Comparison of ENCODE assay signal across 21 mouse cellular contexts in the genomic region with DNA sequence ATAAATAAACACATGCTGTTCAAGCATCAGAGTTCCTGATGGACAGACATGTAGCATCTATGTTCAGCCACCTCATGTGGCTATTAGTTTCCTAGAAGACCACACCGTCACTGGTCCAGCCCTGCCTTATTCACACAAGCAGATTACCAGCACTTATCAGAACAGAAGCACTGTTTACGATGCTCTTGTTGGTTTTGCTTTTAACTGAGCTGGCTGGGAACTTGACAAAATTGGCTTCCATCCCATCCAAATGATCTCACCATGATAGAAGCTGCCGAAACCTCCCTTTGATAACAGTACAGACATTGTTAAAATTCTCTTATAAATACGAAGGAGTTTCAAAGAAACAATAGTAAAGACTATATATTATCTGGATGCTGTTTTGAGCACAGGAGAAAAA. TPM values are rescaled to one million over a fixed set of nuclear protein-coding genes. Genes with fewer than 3 reads are reported as not detected.
DNase-seq lines count a peak whose midpoint lies in the region; ATAC-seq lines count a peak whose summit lies in the region.
"Had no signal": no experiment of that assay in that cellular context is flagged by ENCODE, and none has a peak within 500 bp of the region (broad histone marks: within the 10 kb centered on the region; RNA-seq: fewer than 3 reads in every experiment).

No protein-coding gene starts in this region.

- no peaks in the 10 kb centered on the region for H3K36me3 ChIP-seq in forebrain, embryonic 14.5 days (ENCODE audit: control insufficient read depth, insufficient read depth, low read length)
- H3K36me3 ChIP-seq in forebrain, embryonic 11.5 days (ENCODE audit: control insufficient read depth, insufficient read depth, low read length), result no peaks in the 10 kb centered on the region
- H3K36me3 ChIP-seq in heart, embryonic 15.5 days, result no peaks in the 10 kb centered on the region
- H3K36me3 ChIP-seq: hindbrain, embryonic 13.5 days; intestine, embryonic 15.5 days; limb, embryonic 10.5 days; liver, embryonic 12.5 days had no signal

- no peaks in the 10 kb centered on the region for H3K27me3 ChIP-seq in forebrain, embryonic 14.5 days (replicated peaks; ENCODE audit: control insufficient read depth, insufficient read depth, low read length)
- no peaks in the 10 kb centered on the region for H3K27me3 ChIP-seq in forebrain, embryonic 11.5 days (ENCODE audit: control insufficient read depth, insufficient read depth, low read length)
- H3K27me3 ChIP-seq in heart, embryonic 15.5 days, result no peaks in the 10 kb centered on the region
- H3K27me3 ChIP-seq: hindbrain, embryonic 13.5 days; intestine, embryonic 15.5 days; liver, embryonic 12.5 days had no signal

- peak; percentile 34; the same call in 1 of the 2 replicates for ATAC-seq in forebrain, embryonic 14.5 days
- no peak for ATAC-seq in forebrain, embryonic 11.5 days (replicated peaks; ENCODE audit: low FRiP score)
- ATAC-seq in heart, embryonic 15.5 days (replicated peaks; ENCODE audit: insufficient number of reproducible peaks, insufficient read depth, low FRiP score, low read depth), result no peak
- ATAC-seq: CD4-positive, CD25-positive, alpha-beta regulatory T cell, adult 4 months; intestine, embryonic 15.5 days; liver, embryonic 12.5 days; midbrain, embryonic 16.5 days had no signal

- no peak overlapping the region; the same call in 1 of the 2 replicates for H3K9ac ChIP-seq in forebrain, embryonic 14.5 days (ENCODE audit: low read length)
- H3K9ac ChIP-seq in forebrain, embryonic 11.5 days (ENCODE audit: low read length), result no peak overlapping the region
- no peak overlapping the region for H3K9ac ChIP-seq in heart, embryonic 15.5 days
- H3K9ac ChIP-seq: hindbrain, embryonic 13.5 days; intestine, embryonic 15.5 days; liver, embryonic 12.5 days had no signal

- DNase-seq in forebrain, embryonic 14.5 days (ENCODE audit: low spot score), result peak; percentile 61
- DNase-seq in forebrain, embryonic 11.5 days (ENCODE audit: low spot score), result no peak
- no peak for DNase-seq in heart, postnatal 14 days
- DNase-seq in lung, postnatal 36 days, result peak; percentile 18
- no peak for DNase-seq in lung, postnatal 14 days
- DNase-seq in ovary, adult 18-20 months (ENCODE audit: low spot score), result no peak
- DNase-seq: adrenal gland, postnatal 25 days; cerebellum, adult 18-20 months; kidney, adult 9 months; kidney, postnatal 25 days; layer of hippocampus, adult 9-11 months; lung, adult 2 months; lung, postnatal 4 days had no signal

- 26% methylated on average over 4 of the region's 4 CpGs for WGBS in forebrain, embryonic 14.5 days
- 79% methylated on average over 4 of the region's 4 CpGs for WGBS in forebrain, embryonic 11.5 days
- 20% methylated on average over 4 of the region's 4 CpGs for WGBS in heart, embryonic 15.5 days

- H3K27ac ChIP-seq in forebrain, embryonic 14.5 days (ENCODE audit: low read depth, low read length), result no peak overlapping the region
- no peak overlapping the region for H3K27ac ChIP-seq in forebrain, embryonic 11.5 days (ENCODE audit: low read depth, low read length)
- H3K27ac ChIP-seq in heart, embryonic 15.5 days, result no peak overlapping the region
- H3K27ac ChIP-seq: hindbrain, embryonic 13.5 days; intestine, embryonic 15.5 days; limb, embryonic 10.5 days; liver, embryonic 12.5 days had no signal

- no peak overlapping the region for H3K4me3 ChIP-seq in forebrain, embryonic 14.5 days (ENCODE audit: low read depth, low read length)
- H3K4me3 ChIP-seq in forebrain, embryonic 11.5 days (ENCODE audit: low read depth, low read length), result no peak overlapping the region
- no peak overlapping the region; the same call in 1 of the 2 replicates for H3K4me3 ChIP-seq in heart, embryonic 15.5 days
- H3K4me3 ChIP-seq: hindbrain, embryonic 13.5 days; intestine, embryonic 15.5 days; limb, embryonic 10.5 days; liver, embryonic 12.5 days had no signal

- intact Hi-C loops in heart, postnatal 14 days (cut with DNase I), result no loop called here

- no peaks in the 10 kb centered on the region for H3K9me3 ChIP-seq in forebrain, embryonic 14.5 days (replicated peaks; ENCODE audit: control insufficient read depth, low read length)
- H3K9me3 ChIP-seq in forebrain, embryonic 11.5 days (ENCODE audit: control insufficient read depth, low read length), result no peaks in the 10 kb centered on the region
- no peaks in the 10 kb centered on the region for H3K9me3 ChIP-seq in heart, embryonic 15.5 days (replicated peaks)
- H3K9me3 ChIP-seq: hindbrain, embryonic 13.5 days; intestine, embryonic 15.5 days; limb, embryonic 10.5 days; liver, embryonic 12.5 days had no signal

- H3K4me2 ChIP-seq in forebrain, embryonic 14.5 days (ENCODE audit: low read length), result peak overlapping the region; percentile 34
- no peak overlapping the region for H3K4me2 ChIP-seq in forebrain, embryonic 11.5 days (ENCODE audit: low read depth, low read length, severe bottlenecking)
- 0 out of 2 replicates have a peak overlapping the region, but pooled peaks have one; percentile 8 for H3K4me2 ChIP-seq in heart, embryonic 15.5 days
- H3K4me2 ChIP-seq: hindbrain, embryonic 13.5 days; intestine, embryonic 15.5 days; liver, embryonic 12.5 days had no signal

- H3K4me1 ChIP-seq in forebrain, embryonic 14.5 days (ENCODE audit: control insufficient read depth, insufficient read depth, low read length), result peaks cover 8% of the 10 kb centered on the region
- no peaks in the 10 kb centered on the region for H3K4me1 ChIP-seq in forebrain, embryonic 11.5 days (replicated peaks; ENCODE audit: control insufficient read depth, insufficient read depth, low read length)
- peaks cover 7% of the 10 kb centered on the region for H3K4me1 ChIP-seq in heart, embryonic 15.5 days (replicated peaks)
- H3K4me1 ChIP-seq: hindbrain, embryonic 13.5 days; intestine, embryonic 15.5 days; limb, embryonic 10.5 days; liver, embryonic 12.5 days had no signal

RNA-seq across cellular contexts. Expression of gene Prkd1, which starts 24.7 kb away (rescaled TPM):
- polyA plus RNA-seq in forebrain, embryonic 14.5 days (2014; fragmentation: Nextera tagmentation; extraction: Ambion mirVana), result 4.9 and 5.0 TPM in 2 replicates
- polyA plus RNA-seq in forebrain, embryonic 11.5 days (2014; fragmentation: Nextera tagmentation; extraction: Ambion mirVana), result 8.1 and 8.5 TPM in 2 replicates
- 5.2 and 5.8 TPM in 2 replicates for polyA plus RNA-seq in heart, embryonic 15.5 days (2015; fragmentation: Nextera tagmentation; extraction: Ambion mirVana)
- 1 to 10 TPM; 8.1 to 8.2 TPM for total RNA-seq in heart, postnatal 14 days (2021)
- total RNA-seq: granulocyte monocyte progenitor cell, adult 5-6 weeks had no signal
- polyA plus RNA-seq: CD4-positive, CD25-positive, alpha-beta regulatory T cell, adult 4 months had no signal

Comparison
In these comparisons a context has a peak if more than half of its experiments do, and no peak if none do; other contexts are left out.
1. DNase-seq: peak in forebrain, embryonic 14.5 days (single experiment) and lung, postnatal 36 days (single experiment); none in forebrain, embryonic 11.5 days (single experiment), heart, postnatal 14 days (0 of 2), lung, postnatal 14 days (single experiment) and ovary, adult 18-20 months (single experiment).